Mouse (Mus musculus): ENCODE results near the gene Dip2a. TPM values are rescaled to one million over a fixed set of nuclear protein-coding genes. Genes with fewer than 3 reads are reported as not detected.

Dip2a gene
- total RNA-seq, 1 experiment from 2014 or later: 6.0 TPM

- ATAC-seq (replicated peaks in 1 of 2; ENCODE audit: insufficient read depth in 1 of 2, low FRiP score in 2 of 2, low TSS enrichment in 1 of 2, low read depth in 1 of 2, poor library complexity in 2 of 2, severe bottlenecking in 2 of 2): no peak
Observed at GRCm38 (mm10) chr10:76329093-76329492, 16.0 kb downstream of the Dip2a start.

GRCm38 (mm10) chr10:76328574-76328973 lies 16.5 kb downstream of the Dip2a start:
- ATAC-seq (replicated peaks in 1 of 2; ENCODE audit: insufficient read depth in 1 of 2, low FRiP score in 2 of 2, low TSS enrichment in 1 of 2, low read depth in 1 of 2, poor library complexity in 2 of 2, severe bottlenecking in 2 of 2): no peak

GRCm38 (mm10) chr10:76326304-76327006 lies 18.6 kb downstream of the Dip2a start:
- ATAC-seq (replicated peaks in 1 of 2; ENCODE audit: insufficient read depth in 1 of 2, low FRiP score in 2 of 2, low TSS enrichment in 1 of 2, low read depth in 1 of 2, poor library complexity in 2 of 2, severe bottlenecking in 2 of 2): peak; percentile 32 to 58; a peak in 1 of 4 replicates

GRCm38 (mm10) chr10:76317623-76318022 lies 27.5 kb downstream of the Dip2a start:
- ATAC-seq (replicated peaks in 1 of 2; ENCODE audit: insufficient read depth in 1 of 2, low FRiP score in 2 of 2, low TSS enrichment in 1 of 2, low read depth in 1 of 2, poor library complexity in 2 of 2, severe bottlenecking in 2 of 2): no peak

DNA sequence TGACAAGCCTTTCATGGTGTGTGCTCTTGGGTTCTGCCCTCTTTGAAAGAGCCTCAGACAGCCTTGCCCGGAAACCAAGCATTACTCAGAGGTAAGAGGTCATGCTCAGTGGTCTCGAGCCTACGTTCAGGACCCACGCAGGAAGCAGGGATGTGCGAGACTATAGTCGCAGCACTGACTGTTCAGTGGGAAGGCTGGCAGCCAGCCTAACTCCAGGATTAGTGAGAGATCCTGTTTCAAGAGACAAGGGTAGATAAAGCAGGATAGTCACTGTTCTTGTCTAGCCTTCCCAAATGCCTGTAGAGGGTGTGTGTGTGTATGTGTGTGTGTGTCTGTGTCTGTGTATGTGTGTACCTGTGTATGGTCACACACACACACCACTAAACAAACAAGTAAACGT lies 28.9 kb downstream of the Dip2a start:
- no peak for ATAC-seq (replicated peaks in 1 of 2; ENCODE audit: insufficient read depth in 1 of 2, low FRiP score in 2 of 2, low TSS enrichment in 1 of 2, low read depth in 1 of 2, poor library complexity in 2 of 2, severe bottlenecking in 2 of 2)

DNA sequence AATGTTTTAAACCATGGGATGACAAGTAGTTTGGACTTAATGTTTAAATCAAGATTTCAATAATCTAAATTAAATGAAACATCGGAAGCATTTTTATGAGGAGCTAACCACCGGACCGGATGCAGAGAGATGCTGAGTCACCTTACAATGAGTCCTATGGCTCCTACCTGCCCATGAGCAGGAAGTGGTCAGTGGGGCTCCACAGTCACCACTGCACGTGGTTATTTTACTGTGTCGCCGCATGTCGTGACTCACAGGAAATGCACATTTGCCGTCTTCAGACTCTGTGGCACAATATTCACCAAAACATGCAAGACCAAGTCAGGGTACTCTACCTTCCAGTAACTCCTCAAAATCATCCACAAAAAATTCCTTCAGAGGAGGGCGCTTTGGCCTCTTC lies 38.4 kb downstream of the Dip2a start:
- ATAC-seq (replicated peaks in 1 of 2; ENCODE audit: insufficient read depth in 1 of 2, low FRiP score in 2 of 2, low TSS enrichment in 1 of 2, low read depth in 1 of 2, poor library complexity in 2 of 2, severe bottlenecking in 2 of 2): peak; percentile 94 to 98

GRCm38 (mm10) chr10:76300133-76300532 lies 45.0 kb downstream of the Dip2a start:
- no peak for ATAC-seq (replicated peaks in 1 of 2; ENCODE audit: insufficient read depth in 1 of 2, low FRiP score in 2 of 2, low TSS enrichment in 1 of 2, low read depth in 1 of 2, poor library complexity in 2 of 2, severe bottlenecking in 2 of 2)

- no peak for ATAC-seq (replicated peaks in 1 of 2; ENCODE audit: insufficient read depth in 1 of 2, low FRiP score in 2 of 2, low TSS enrichment in 1 of 2, low read depth in 1 of 2, poor library complexity in 2 of 2, severe bottlenecking in 2 of 2)
Observed at GRCm38 (mm10) chr10:76293222-76293621, 51.9 kb downstream of the Dip2a start.

GRCm38 (mm10) chr10:76289936-76290671 lies 55.0 kb downstream of the Dip2a start:
- ATAC-seq (replicated peaks in 1 of 2; ENCODE audit: insufficient read depth in 1 of 2, low FRiP score in 2 of 2, low TSS enrichment in 1 of 2, low read depth in 1 of 2, poor library complexity in 2 of 2, severe bottlenecking in 2 of 2): no peak

DNA sequence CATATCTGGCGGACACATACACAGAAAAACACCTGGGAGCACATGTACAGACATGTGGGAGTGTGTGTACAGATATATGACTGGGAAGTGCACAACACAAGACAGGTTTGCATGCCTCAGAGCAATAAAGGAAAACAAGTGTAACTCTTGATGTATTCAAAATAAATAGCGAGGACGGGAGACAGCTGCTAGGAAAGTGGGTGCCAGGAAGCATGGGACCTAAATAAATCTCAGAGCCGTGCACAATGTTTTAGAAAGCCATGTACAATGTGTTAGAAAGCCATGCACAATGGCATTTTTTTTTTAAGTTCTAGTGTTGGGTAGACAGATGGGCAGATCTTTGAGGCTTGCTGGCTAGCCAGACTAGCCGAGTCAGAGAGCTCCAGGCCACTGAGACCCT lies 56.0 kb downstream of the Dip2a start:
- no peak for ATAC-seq (replicated peaks in 1 of 2; ENCODE audit: insufficient read depth in 1 of 2, low FRiP score in 2 of 2, low TSS enrichment in 1 of 2, low read depth in 1 of 2, poor library complexity in 2 of 2, severe bottlenecking in 2 of 2)

GRCm38 (mm10) chr10:76288268-76288993 lies 56.7 kb downstream of the Dip2a start:
- no peak for ATAC-seq (replicated peaks in 1 of 2; ENCODE audit: insufficient read depth in 1 of 2, low FRiP score in 2 of 2, low TSS enrichment in 1 of 2, low read depth in 1 of 2, poor library complexity in 2 of 2, severe bottlenecking in 2 of 2)

DNA sequence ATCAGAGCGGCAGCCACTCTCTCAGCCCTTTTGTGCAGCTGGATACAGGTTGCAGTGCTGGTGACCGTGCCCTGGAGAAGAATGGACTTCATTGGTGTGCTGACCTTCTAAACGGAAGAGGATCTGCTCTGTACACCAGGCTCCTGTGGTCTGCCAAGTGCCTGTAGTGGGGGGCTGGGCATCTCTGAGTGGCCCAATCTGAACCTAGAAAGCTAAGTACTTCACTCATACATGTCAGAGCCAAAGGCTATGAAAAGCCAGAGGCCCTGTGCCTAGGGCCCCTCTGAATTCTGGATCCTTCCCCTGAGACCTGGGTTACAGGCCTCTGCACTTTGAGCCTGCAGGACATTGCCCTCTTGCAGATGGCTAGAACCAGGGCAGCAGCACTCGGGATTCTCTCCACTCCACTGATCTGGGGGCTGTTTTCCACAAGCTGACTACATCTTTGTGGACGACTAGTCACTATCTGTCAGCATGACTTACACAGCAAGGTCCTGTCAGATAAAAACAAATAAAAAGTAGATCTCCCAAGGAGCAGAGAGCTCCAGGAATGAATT lies 66.5 kb downstream of the Dip2a start:
- no peak for ATAC-seq (replicated peaks in 1 of 2; ENCODE audit: insufficient read depth in 1 of 2, low FRiP score in 2 of 2, low TSS enrichment in 1 of 2, low read depth in 1 of 2, poor library complexity in 2 of 2, severe bottlenecking in 2 of 2)

- ATAC-seq (replicated peaks in 1 of 2; ENCODE audit: insufficient read depth in 1 of 2, low FRiP score in 2 of 2, low TSS enrichment in 1 of 2, low read depth in 1 of 2, poor library complexity in 2 of 2, severe bottlenecking in 2 of 2): no peak
Observed at GRCm38 (mm10) chr10:76275256-76275655, 69.8 kb downstream of the Dip2a start.

DNA sequence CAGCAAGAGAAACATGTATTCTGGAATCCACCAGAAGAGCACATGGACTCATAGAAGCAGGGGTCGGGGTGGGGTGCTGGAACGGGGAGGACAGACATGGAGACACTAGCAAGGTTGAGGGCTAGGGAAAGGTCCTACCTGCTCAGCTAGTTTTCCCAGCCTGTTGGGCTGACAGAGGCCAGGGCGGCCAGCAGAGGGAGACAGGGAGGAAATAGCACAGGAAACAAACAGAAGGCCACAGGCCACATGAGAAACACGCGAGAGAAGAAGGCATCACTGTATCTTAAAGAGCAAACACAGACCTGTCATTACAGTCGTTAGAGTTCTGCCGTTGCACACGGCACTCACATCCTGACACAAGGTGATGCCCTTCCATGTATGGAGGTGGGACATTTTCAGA lies 73.9 kb downstream of the Dip2a start:
- ATAC-seq (replicated peaks in 1 of 2; ENCODE audit: insufficient read depth in 1 of 2, low FRiP score in 2 of 2, low TSS enrichment in 1 of 2, low read depth in 1 of 2, poor library complexity in 2 of 2, severe bottlenecking in 2 of 2): peak; percentile 88 to 91

GRCm38 (mm10) chr10:76262431-76262830 lies 82.7 kb downstream of the Dip2a start:
- ATAC-seq (replicated peaks in 1 of 2; ENCODE audit: insufficient read depth in 1 of 2, low FRiP score in 2 of 2, low TSS enrichment in 1 of 2, low read depth in 1 of 2, poor library complexity in 2 of 2, severe bottlenecking in 2 of 2): no peak

DNA sequence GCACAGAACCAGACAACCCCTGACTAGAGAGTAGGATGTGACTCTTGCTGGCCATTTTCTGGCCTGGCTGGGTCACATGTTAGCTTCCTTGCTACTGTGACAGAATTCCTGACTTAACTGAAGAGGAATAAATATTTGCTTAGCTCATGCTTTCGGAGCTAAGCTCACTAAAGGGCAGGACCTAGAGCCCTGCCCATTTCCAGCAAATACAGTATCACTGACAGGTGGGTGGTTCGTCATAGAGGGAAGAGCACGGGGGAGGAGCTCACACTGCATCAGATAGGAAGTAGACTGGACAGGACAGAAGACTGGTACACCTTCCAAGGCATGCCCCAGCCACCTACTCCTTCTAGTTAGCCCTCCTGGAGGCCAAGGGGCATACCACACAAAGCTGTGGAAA lies 83.6 kb downstream of the Dip2a start:
- ATAC-seq (replicated peaks in 1 of 2; ENCODE audit: insufficient read depth in 1 of 2, low FRiP score in 2 of 2, low TSS enrichment in 1 of 2, low read depth in 1 of 2, poor library complexity in 2 of 2, severe bottlenecking in 2 of 2): no peak

DNA sequence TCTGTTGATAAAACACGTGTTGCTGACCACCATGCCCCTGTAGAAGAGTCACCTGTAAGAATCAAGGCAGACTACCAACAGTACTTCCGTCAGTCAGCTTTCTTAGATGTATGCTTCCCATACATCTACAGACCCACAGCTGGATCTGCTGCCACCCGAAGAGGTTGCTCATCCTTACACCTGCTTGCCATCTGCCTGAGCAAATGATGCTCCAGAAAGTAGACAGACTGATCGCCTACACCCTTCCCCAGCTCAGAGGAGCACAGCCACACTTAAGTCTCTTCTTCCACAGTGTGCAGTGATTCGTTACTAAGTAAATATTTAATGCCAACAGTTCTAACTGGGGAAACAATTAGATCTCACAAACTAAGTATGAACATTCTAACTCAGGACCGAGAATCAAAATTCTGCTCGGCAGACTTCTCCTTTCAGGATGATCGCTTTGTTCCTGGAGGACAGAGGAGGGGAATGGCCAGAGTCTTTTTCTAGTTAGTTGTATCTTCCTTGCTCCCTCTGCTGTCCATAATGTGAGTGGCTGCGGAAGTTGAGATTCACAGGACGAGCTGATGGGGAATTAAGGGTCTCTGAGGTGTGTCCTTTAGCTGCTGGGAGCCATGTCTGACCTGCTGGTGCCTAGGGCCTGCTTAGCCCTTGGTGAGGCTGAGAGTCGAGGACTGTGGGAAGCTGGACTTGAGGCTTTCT lies 84.6 kb downstream of the Dip2a start:
- ATAC-seq (replicated peaks in 1 of 2; ENCODE audit: insufficient read depth in 1 of 2, low FRiP score in 2 of 2, low TSS enrichment in 1 of 2, low read depth in 1 of 2, poor library complexity in 2 of 2, severe bottlenecking in 2 of 2): no peak
